ENCODE assay signal across 10 mouse cellular contexts in genomic region chr12:14069049-14069448, GRCm38 (mm10).
A peak's percentile ranks its signal among the peaks of the same experiment; 100 is the strongest.
DNase-seq lines count a peak whose midpoint lies in the region; ATAC-seq and TF ChIP-seq lines count a peak whose summit lies in the region.
"Had no signal": no experiment of that assay in that cellular context is flagged by ENCODE, and none has a peak within 500 bp of the region (broad histone marks: within the 10 kb centered on the region; RNA-seq: fewer than 3 reads in every experiment).

No protein-coding gene starts in this region.

- no peak for TF ChIP-seq CTCF in heart, postnatal 0 days (IDR thresholded peaks at IDR 0.05; ENCODE audit: low read depth)

- WGBS in heart, embryonic 11.5 days (ENCODE audit: insufficient replicate concordance), result 57% methylated on average over 4 of the region's 4 CpGs
- WGBS in heart, postnatal 0 days, result 41% methylated on average over 4 of the region's 4 CpGs
- WGBS in hindbrain, embryonic 16.5 days, result 88% methylated on average over 4 of the region's 4 CpGs

- no peak overlapping the region for H3K4me3 ChIP-seq in heart, embryonic 11.5 days (ENCODE audit: low read depth, low read length)
- H3K4me3 ChIP-seq in heart, postnatal 0 days (ENCODE audit: low read depth, low read length), result no peak overlapping the region
- H3K4me3 ChIP-seq in hindbrain, embryonic 16.5 days (ENCODE audit: low read length), result no peak overlapping the region
- H3K4me3 ChIP-seq: embryonic facial prominence, embryonic 12.5 days; limb, embryonic 15.5 days had no signal

- ATAC-seq in heart, embryonic 11.5 days (replicated peaks; ENCODE audit: insufficient number of reproducible peaks, low FRiP score, low TSS enrichment), result no peak; the same call in 1 of the 2 replicates
- no peak for ATAC-seq in heart, postnatal 0 days (ENCODE audit: insufficient read depth, low read depth)
- ATAC-seq in hindbrain, embryonic 16.5 days, result no peak

- no peaks in the 10 kb centered on the region for H3K36me3 ChIP-seq in heart, embryonic 11.5 days (ENCODE audit: control insufficient read depth, insufficient read depth, low read length)
- H3K36me3 ChIP-seq in heart, postnatal 0 days (replicated peaks; ENCODE audit: control insufficient read depth, insufficient read depth, low read length), result no peaks in the 10 kb centered on the region
- H3K36me3 ChIP-seq in hindbrain, embryonic 16.5 days (ENCODE audit: control insufficient read depth, insufficient read depth, low read length), result no peaks in the 10 kb centered on the region
- H3K36me3 ChIP-seq: embryonic facial prominence, embryonic 12.5 days; limb, embryonic 15.5 days had no signal

- H3K4me2 ChIP-seq in heart, embryonic 11.5 days, result no peak overlapping the region
- H3K4me2 ChIP-seq in heart, postnatal 0 days (ENCODE audit: low read depth, low read length), result no peak overlapping the region
- no peak overlapping the region for H3K4me2 ChIP-seq in hindbrain, embryonic 16.5 days (ENCODE audit: low read length)
- H3K4me2 ChIP-seq: embryonic facial prominence, embryonic 12.5 days; limb, embryonic 15.5 days had no signal

- peak; percentile 95 for DNase-seq in heart, adult 11 months
- peak; percentile 66 for DNase-seq in adrenal gland, adult 8-10 months
- DNase-seq in heart, postnatal 0 days (ENCODE audit: low spot score), result peak; percentile 6
- peak; percentile 12 for DNase-seq in lung, postnatal 10 days
- DNase-seq in liver, result no peak
- DNase-seq in yolk sac, embryonic 10.5 days (ENCODE audit: low spot score), result no peak

- TF ChIP-seq EP300 in heart, postnatal 0 days (IDR thresholded peaks at IDR 0.05; ENCODE audit: low read depth), result no peak

- H3K9ac ChIP-seq in heart, embryonic 11.5 days (ENCODE audit: low read depth, low read length), result no peak overlapping the region
- no peak overlapping the region for H3K9ac ChIP-seq in heart, postnatal 0 days (replicated peaks; ENCODE audit: low read depth, low read length)
- H3K9ac ChIP-seq in hindbrain, embryonic 16.5 days (ENCODE audit: low read depth, low read length), result no peak overlapping the region
- H3K9ac ChIP-seq: embryonic facial prominence, embryonic 12.5 days; limb, embryonic 15.5 days had no signal

- no peak overlapping the region for H3K27ac ChIP-seq in heart, embryonic 11.5 days (ENCODE audit: low read depth, low read length)
- H3K27ac ChIP-seq in heart, postnatal 0 days (ENCODE audit: low read depth), result no peak overlapping the region
- no peak overlapping the region for H3K27ac ChIP-seq in hindbrain, embryonic 16.5 days (ENCODE audit: low read depth, low read length)
- H3K27ac ChIP-seq: embryonic facial prominence, embryonic 12.5 days; limb, embryonic 15.5 days had no signal

- no peaks in the 10 kb centered on the region for H3K27me3 ChIP-seq in heart, embryonic 11.5 days (ENCODE audit: control insufficient read depth, insufficient read depth, low read length)
- no peaks in the 10 kb centered on the region for H3K27me3 ChIP-seq in heart, postnatal 0 days (ENCODE audit: control insufficient read depth, insufficient read depth, low read length)
- H3K27me3 ChIP-seq in hindbrain, embryonic 16.5 days (replicated peaks; ENCODE audit: control insufficient read depth, insufficient read depth, low read length), result no peaks in the 10 kb centered on the region
- H3K27me3 ChIP-seq: embryonic facial prominence, embryonic 12.5 days; limb, embryonic 15.5 days had no signal

- no peaks in the 10 kb centered on the region for H3K4me1 ChIP-seq in heart, embryonic 11.5 days (ENCODE audit: control insufficient read depth, insufficient read depth, low read length)
- no peaks in the 10 kb centered on the region for H3K4me1 ChIP-seq in heart, postnatal 0 days (ENCODE audit: control insufficient read depth, insufficient read depth)
- no peaks in the 10 kb centered on the region for H3K4me1 ChIP-seq in hindbrain, embryonic 16.5 days (ENCODE audit: control insufficient read depth, insufficient read depth, low read depth, low read length)
- H3K4me1 ChIP-seq: embryonic facial prominence, embryonic 12.5 days; limb, embryonic 15.5 days had no signal

- H3K9me3 ChIP-seq in heart, embryonic 11.5 days (replicated peaks; ENCODE audit: control insufficient read depth, low read length), result no peaks in the 10 kb centered on the region
- H3K9me3 ChIP-seq in heart, postnatal 0 days (replicated peaks; ENCODE audit: control insufficient read depth, low read length), result no peaks in the 10 kb centered on the region
- H3K9me3 ChIP-seq in hindbrain, embryonic 16.5 days (ENCODE audit: control insufficient read depth, low read length), result no peaks in the 10 kb centered on the region
- H3K9me3 ChIP-seq: embryonic facial prominence, embryonic 12.5 days; limb, embryonic 15.5 days had no signal

Comparison
In these comparisons a context has a peak if more than half of its experiments do, and no peak if none do; other contexts are left out.
1. DNase-seq: peak in heart, adult 11 months (single experiment), adrenal gland, adult 8-10 months (single experiment), heart, postnatal 0 days (single experiment) and lung, postnatal 10 days (single experiment); none in liver (single experiment) and yolk sac, embryonic 10.5 days (single experiment).